Mouse (Mus musculus): ENCODE results near the gene Flt4.

Flt4 gene

DNA sequence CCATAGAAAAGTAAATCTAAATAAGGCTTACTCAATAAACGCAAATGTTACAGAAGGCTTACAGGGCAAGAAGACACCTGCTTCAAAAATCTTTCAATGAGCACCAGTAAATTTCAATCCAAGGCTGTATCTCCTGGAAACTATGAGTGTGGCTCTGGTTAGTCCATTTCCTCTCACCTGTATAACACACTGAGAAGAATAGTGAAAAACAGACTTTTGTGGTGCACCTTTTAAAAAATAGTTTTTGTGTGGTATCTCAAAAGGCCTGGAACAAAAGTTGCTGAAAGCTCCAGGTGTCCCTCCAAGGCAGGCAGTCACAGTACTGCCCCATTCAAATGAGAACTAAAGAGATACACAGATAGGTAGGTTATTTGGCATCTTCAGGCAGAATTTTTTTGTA, 90.0 kb downstream of the Flt4 start:
- no peak for DNase-seq

DNA sequence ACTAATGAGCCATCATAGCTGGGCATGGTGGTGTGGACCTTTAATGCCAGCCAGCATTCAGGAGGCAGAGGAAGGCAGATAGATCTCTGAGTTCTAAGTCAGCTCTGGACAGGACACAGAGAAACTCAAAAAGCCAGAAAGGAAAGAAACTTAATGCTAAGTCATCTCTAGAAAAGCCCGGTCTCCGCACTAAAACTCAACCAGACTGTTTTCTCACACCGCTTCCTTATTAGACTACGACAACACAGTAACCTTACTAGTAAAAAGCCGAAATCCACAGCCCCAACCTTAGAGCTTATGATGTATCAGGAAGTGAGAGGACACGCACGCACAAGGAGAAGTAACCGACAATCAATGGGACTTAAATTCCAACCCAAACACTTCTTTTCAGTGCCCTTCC, 93.0 kb downstream of the Flt4 start:
- DNase-seq, result no peak

Data from lung, adult 18-20 months (tissue).